10 mouse cellular contexts compared by ENCODE assay signal in genomic region chr8:120475462-120476201, GRCm38 (mm10).
DNase-seq lines count a peak whose midpoint lies in the region; ATAC-seq and TF ChIP-seq lines count a peak whose summit lies in the region.
"Had no signal": no experiment of that assay in that cellular context is flagged by ENCODE, and none has a peak within 500 bp of the region (broad histone marks: within the 10 kb centered on the region; RNA-seq: fewer than 3 reads in every experiment).

No protein-coding gene starts in this region.

- no peak overlapping the region for H3K9ac ChIP-seq in neural tube, embryonic 11.5 days (ENCODE audit: low read length)
- no peak overlapping the region for H3K9ac ChIP-seq in intestine, postnatal 0 days (ENCODE audit: low read depth, low read length)

- DNase-seq in neural tube, embryonic 11.5 days (ENCODE audit: low spot score) = no peak
- no peak for DNase-seq in neural tube, embryonic 10.5 days (ENCODE audit: extremely low spot score, low spot score)
- DNase-seq in cerebellum, postnatal 10 days = no peak
- DNase-seq in kidney, adult 8-10 months = no peak
- DNase-seq in adrenal gland, adult 2 months = no peak
- no peak for DNase-seq in adrenal gland, postnatal 4 days (ENCODE audit: low spot score in 2 of 2)
- DNase-seq: left cerebral cortex, postnatal 4 days had no signal

- peaks cover 34% of the 10 kb centered on the region for H3K4me1 ChIP-seq in neural tube, embryonic 11.5 days (ENCODE audit: control insufficient read depth, insufficient read depth, low read length)
- peaks cover 8% of the 10 kb centered on the region; the same call in 1 of the 2 replicates for H3K4me1 ChIP-seq in intestine, postnatal 0 days (replicated peaks; ENCODE audit: control insufficient read depth, insufficient read depth, low read length)

- no peaks in the 10 kb centered on the region for H3K9me3 ChIP-seq in neural tube, embryonic 11.5 days (ENCODE audit: control insufficient read depth, low read length)
- H3K9me3 ChIP-seq in intestine, postnatal 0 days (ENCODE audit: control insufficient read depth) = no peaks in the 10 kb centered on the region

- TF ChIP-seq CTCF in intestine, postnatal 0 days (IDR thresholded peaks at IDR 0.05; ENCODE audit: low read depth) = no peak

- peak overlapping the region; percentile 46; the same call in 1 of the 2 replicates for H3K27ac ChIP-seq in neural tube, embryonic 11.5 days (ENCODE audit: low read depth, low read length)
- H3K27ac ChIP-seq in intestine, postnatal 0 days (ENCODE audit: low read depth, low read length) = no peak overlapping the region

- no peak overlapping the region for H3K4me3 ChIP-seq in neural tube, embryonic 11.5 days (ENCODE audit: low read depth, low read length)
- H3K4me3 ChIP-seq in intestine, postnatal 0 days (ENCODE audit: low read depth, low read length) = no peak overlapping the region

- no peaks in the 10 kb centered on the region for H3K27me3 ChIP-seq in neural tube, embryonic 11.5 days (ENCODE audit: control insufficient read depth, insufficient read depth, low read length)
- 0 out of 2 replicates have a peak, but pooled peaks cover 5% of the 10 kb centered on the region for H3K27me3 ChIP-seq in intestine, postnatal 0 days (replicated peaks; ENCODE audit: control insufficient read depth, insufficient read depth, low read length)

- WGBS in neural tube, embryonic 11.5 days = 74% methylated on average over 10 of the region's 10 CpGs
- WGBS in intestine, postnatal 0 days = 42% methylated on average over 10 of the region's 10 CpGs

- H3K36me3 ChIP-seq in neural tube, embryonic 11.5 days (ENCODE audit: control insufficient read depth, insufficient read depth, low read length) = no peaks in the 10 kb centered on the region
- no peaks in the 10 kb centered on the region for H3K36me3 ChIP-seq in intestine, postnatal 0 days (ENCODE audit: control insufficient read depth, insufficient read depth)

- no peak for ATAC-seq in neural tube, embryonic 11.5 days (ENCODE audit: insufficient read depth, low FRiP score, low TSS enrichment)
- ATAC-seq in intestine, postnatal 0 days = peak; percentile 77
- peak; percentile 81 for ATAC-seq in megakaryocyte progenitor cell, adult 5-6 weeks (replicated peaks; ENCODE audit: poor library complexity)
- ATAC-seq: activated CD4-positive, CD25-positive, alpha-beta regulatory T cell, adult 4 months had no signal

- no peak overlapping the region for H3K4me2 ChIP-seq in neural tube, embryonic 11.5 days (ENCODE audit: low read depth)
- H3K4me2 ChIP-seq in intestine, postnatal 0 days (replicated peaks; ENCODE audit: low read depth) = 0 out of 2 replicates have a peak overlapping the region, but pooled peaks have one; percentile 13
